Mouse (Mus musculus) heart, embryonic 16.5 days (tissue): ENCODE results near the gene Wdr43. TPM values are rescaled to one million over a fixed set of nuclear protein-coding genes. Genes with fewer than 3 reads are reported as not detected.
"Not testable (repeated sequence)": the region's sequence is repeated elsewhere in the genome, so short reads cannot be mapped to it uniquely, and the experiment has no call there.

Experiments
- ATAC-seq: fragments of 200-750 bp; cut with Nextera tagmentation; replicated peaks from 2 replicates; pipeline ENCODE4 v1.8.0; 2017; ENCODE audit warnings: moderate number of reproducible peaks; ENCODE audit not compliant: insufficient read depth, low FRiP score; ENCODE audit errors: extremely low read depth
- H3K27ac ChIP-seq: fragments of 300-500 bp; sonication (generic); 2 replicates; pipeline ENCODE4 v1.5.1; 2014; ENCODE audit warnings: mild to moderate bottlenecking, low read length, control low read depth, moderate library complexity
- H3K27me3 ChIP-seq: fragments of 300-500 bp; sonication (generic); 2 replicates; pipeline ENCODE4 v1.6.1; 2014; ENCODE audit warnings: low read length, mixed read lengths; ENCODE audit not compliant: control insufficient read depth, insufficient read depth
- H3K36me3 ChIP-seq: fragments of 300-500 bp; sonication (generic); 2 replicates; pipeline ENCODE4 v1.6.1; 2014; ENCODE audit not compliant: control insufficient read depth, insufficient read depth
- H3K4me1 ChIP-seq: fragments of 300-500 bp; sonication (generic); 2 replicates; pipeline ENCODE4 v1.6.1; 2014; ENCODE audit warnings: low read length, mixed read lengths; ENCODE audit not compliant: control insufficient read depth, insufficient read depth
- H3K4me2 ChIP-seq: fragments of 300-500 bp; sonication (generic); 2 replicates; pipeline ENCODE4 v1.6.1; 2014; ENCODE audit warnings: low read depth, mild to moderate bottlenecking, control low read depth, low read length
- H3K4me3 ChIP-seq: fragments of 300-500 bp; sonication (generic); 2 replicates; pipeline ENCODE4 v1.5.1; 2014; ENCODE audit warnings: mild to moderate bottlenecking, control low read depth, low read length
- H3K9ac ChIP-seq: fragments of 300-500 bp; sonication (generic); 2 replicates; pipeline ENCODE4 v1.6.1; 2014; ENCODE audit warnings: low read length, control low read depth
- H3K9me3 ChIP-seq: fragments of 300-500 bp; sonication (generic); replicated peaks from 2 replicates; pipeline ENCODE4 v1.6.1; 2016; ENCODE audit warnings: low read length; ENCODE audit not compliant: control insufficient read depth
- WGBS: fragments of 180-500 bp; shearing (Covaris S2); extraction: QIAGEN DNeasy Blood & Tissue Kit; methylation state at CpG from one replicate; pipeline ENCODE4 v1.1.7; 2014; 5-methylcytosine and 5-hydroxymethylcytosine counted together
- polyA plus RNA-seq: library from polyadenylated mRNA; unstranded; fragments of >200 nt; fragmentation: Nextera tagmentation; extraction: Ambion mirVana; gene quantifications from 2 replicates; pipeline ENCODE4 v1.2.1, GENCODE M21; 2015

Gene Wdr43
- polyA plus RNA-seq, 1 experiment from 2014 or later: 49.7 TPM

- no peak overlapping the region for H3K27ac ChIP-seq
- H3K4me3 ChIP-seq: no peak overlapping the region
- no peaks in the 10 kb centered on the region for H3K9me3 ChIP-seq
- H3K4me1 ChIP-seq: no peaks in the 10 kb centered on the region
- no peak for ATAC-seq
- H3K9ac ChIP-seq: no peak overlapping the region
- 80% methylated on average over 8 of the region's 8 CpGs for WGBS
- H3K4me2 ChIP-seq: no peak overlapping the region
- no peaks in the 10 kb centered on the region for H3K27me3 ChIP-seq
- peaks cover 43% of the 10 kb centered on the region for H3K36me3 ChIP-seq
These were observed 17.7 kb downstream of the Wdr43 start for GRCm38 (mm10) chr17:71633350-71633749.

- Histone ChIP-seq H3K4me3 (no peak overlapping the region), H3K9me3 (no peaks in the 10 kb centered on the region), H3K36me3 (peaks cover 50% of the 10 kb centered on the region), H3K4me2 (no peak overlapping the region), H3K4me1 (no peaks in the 10 kb centered on the region), H3K9ac (no peak overlapping the region), H3K27me3 (no peaks in the 10 kb centered on the region), H3K27ac (no peak overlapping the region)
- ATAC-seq: no peak
- 78% methylated on average over 8 of the region's 8 CpGs for WGBS
These were observed 21.1 kb downstream of the Wdr43 start for GRCm38 (mm10) chr17:71636786-71637185.

- Histone ChIP-seq H3K4me1 (no peaks in the 10 kb centered on the region), H3K36me3 (peaks cover 57% of the 10 kb centered on the region), H3K9me3 (no peaks in the 10 kb centered on the region), H3K27ac (no peak overlapping the region), H3K4me3 (no peak overlapping the region), H3K9ac (no peak overlapping the region), H3K4me2 (no peak overlapping the region), H3K27me3 (no peaks in the 10 kb centered on the region)
- WGBS: 86% methylated on average over 4 of the region's 4 CpGs
- ATAC-seq: no peak
These were observed 22.1 kb downstream of the Wdr43 start for GRCm38 (mm10) chr17:71637750-71638265.

GRCm38 (mm10) chr17:71639056-71639455, 23.4 kb downstream of the Wdr43 start:
- H3K27ac ChIP-seq, H3K4me3 ChIP-seq, H3K4me1 ChIP-seq, H3K9ac ChIP-seq, H3K4me2 ChIP-seq, ATAC-seq, H3K9me3 ChIP-seq, H3K27me3 ChIP-seq: not testable (repeated sequence)
- peaks cover 51% of the 10 kb centered on the region for H3K36me3 ChIP-seq
- 77% methylated on average over 5 of the region's 5 CpGs for WGBS

- H3K9ac ChIP-seq: no peak overlapping the region
- no peak for ATAC-seq
- peaks cover 48% of the 10 kb centered on the region for H3K36me3 ChIP-seq
- H3K27me3 ChIP-seq: no peaks in the 10 kb centered on the region
- H3K4me3 ChIP-seq: no peak overlapping the region
- H3K27ac ChIP-seq: no peak overlapping the region
- H3K9me3 ChIP-seq: no peaks in the 10 kb centered on the region
- no peaks in the 10 kb centered on the region for H3K4me1 ChIP-seq
- 84% methylated on average over 9 of the region's 9 CpGs for WGBS
- H3K4me2 ChIP-seq: no peak overlapping the region
These were observed 24.9 kb downstream of the Wdr43 start for GRCm38 (mm10) chr17:71640421-71641085.

GRCm38 (mm10) chr17:71642190-71642589, 26.5 kb downstream of the Wdr43 start:
- Histone ChIP-seq H3K36me3 (peaks cover 48% of the 10 kb centered on the region), H3K4me3 (no peak overlapping the region), H3K4me2 (no peak overlapping the region), H3K27ac (no peak overlapping the region), H3K9me3 (no peaks in the 10 kb centered on the region), H3K27me3 (no peaks in the 10 kb centered on the region), H3K9ac (no peak overlapping the region), H3K4me1 (no peaks in the 10 kb centered on the region)
- no peak for ATAC-seq
- 86% methylated on average over 3 of the region's 3 CpGs for WGBS

GRCm38 (mm10) chr17:71650011-71650410, 34.3 kb downstream of the Wdr43 start:
- no peak overlapping the region for H3K27ac ChIP-seq
- H3K4me1 ChIP-seq: no peaks in the 10 kb centered on the region
- H3K9ac ChIP-seq: no peak overlapping the region
- H3K27me3 ChIP-seq: no peaks in the 10 kb centered on the region
- H3K4me3 ChIP-seq: no peak overlapping the region
- no peak for ATAC-seq
- H3K4me2 ChIP-seq: no peak overlapping the region
- 92% methylated on average over 9 of the region's 9 CpGs for WGBS
- H3K9me3 ChIP-seq: no peaks in the 10 kb centered on the region
- H3K36me3 ChIP-seq: peaks cover 34% of the 10 kb centered on the region

- Histone ChIP-seq H3K4me3 (no peak overlapping the region), H3K27ac (no peak overlapping the region), H3K9me3 (no peaks in the 10 kb centered on the region), H3K27me3 (no peaks in the 10 kb centered on the region), H3K4me1 (no peaks in the 10 kb centered on the region), H3K36me3 (peaks cover 39% of the 10 kb centered on the region), H3K4me2 (no peak overlapping the region), H3K9ac (no peak overlapping the region)
- 94% methylated on average over 2 of the region's 2 CpGs for WGBS
- ATAC-seq: no peak
These were observed 36.8 kb downstream of the Wdr43 start for GRCm38 (mm10) chr17:71652495-71652894.

GRCm38 (mm10) chr17:71652934-71653333, 37.2 kb downstream of the Wdr43 start:
- Histone ChIP-seq H3K4me1 (no peaks in the 10 kb centered on the region), H3K36me3 (peaks cover 43% of the 10 kb centered on the region), H3K4me3 (no peak overlapping the region), H3K9me3 (no peaks in the 10 kb centered on the region), H3K27ac (no peak overlapping the region), H3K9ac (no peak overlapping the region), H3K4me2 (no peak overlapping the region), H3K27me3 (no peaks in the 10 kb centered on the region)
- no peak for ATAC-seq
- WGBS: 84% methylated on average over 5 of the region's 5 CpGs
